Mouse (Mus musculus) hindbrain, embryonic 11.5 days (tissue): ENCODE results near the gene Hlf. TPM values are rescaled to one million over a fixed set of nuclear protein-coding genes. Genes with fewer than 3 reads are reported as not detected.

Experiments used
- ATAC-seq: fragments of 200-750 bp; cut with Nextera tagmentation; 2 replicates; pipeline ENCODE4 v1.8.0; 2017; ENCODE audit warnings: mild to moderate bottlenecking, moderate TSS enrichment, moderate library complexity; ENCODE audit not compliant: low FRiP score
- DNase-seq: peaks from one replicate; pipeline ENCODE4 v3.0.0-alpha.2; 2015; ENCODE audit warnings: low spot score
- H3K27ac ChIP-seq: fragments of 300-500 bp; sonication (generic); 2 replicates; pipeline ENCODE4 v1.5.1; 2014; ENCODE audit warnings: mild to moderate bottlenecking, low read depth, low read length
- H3K27me3 ChIP-seq: fragments of 300-500 bp; sonication (generic); 2 replicates; pipeline ENCODE4 v1.6.1; 2014; ENCODE audit warnings: mild to moderate bottlenecking, low read length, moderate library complexity, mixed read lengths; ENCODE audit not compliant: control insufficient read depth, insufficient read depth
- H3K36me3 ChIP-seq: fragments of 300-500 bp; sonication (generic); 2 replicates; pipeline ENCODE4 v1.6.1; 2014; ENCODE audit warnings: mild to moderate bottlenecking, low read length, moderate library complexity, mixed read lengths; ENCODE audit not compliant: control insufficient read depth, insufficient read depth
- H3K4me1 ChIP-seq: fragments of 300-500 bp; sonication (generic); replicated peaks from 2 replicates; pipeline ENCODE4 v1.6.1; 2014; ENCODE audit warnings: low read length, mixed read lengths; ENCODE audit not compliant: control insufficient read depth, insufficient read depth
- H3K4me2 ChIP-seq: fragments of 300-500 bp; sonication (generic); replicated peaks from 2 replicates; pipeline ENCODE4 v1.6.1; 2014; ENCODE audit warnings: mild to moderate bottlenecking, low read depth, low read length
- H3K4me3 ChIP-seq: fragments of 300-500 bp; sonication (generic); 2 replicates; pipeline ENCODE4 v1.5.1; 2014; ENCODE audit warnings: low read depth, low read length
- H3K9ac ChIP-seq: fragments of 300-500 bp; sonication (generic); 2 replicates; pipeline ENCODE4 v1.6.1; 2014; ENCODE audit warnings: low read depth, low read length
- H3K9me3 ChIP-seq: fragments of 300-500 bp; sonication (generic); 2 replicates; pipeline ENCODE4 v1.6.1; 2016; ENCODE audit warnings: low read length; ENCODE audit not compliant: control insufficient read depth
- WGBS: fragments of 180-500 bp; shearing (Covaris S2); extraction: QIAGEN DNeasy Blood & Tissue Kit; methylation state at CpG from one replicate; pipeline ENCODE4 v1.1.7; 2014; 5-methylcytosine and 5-hydroxymethylcytosine counted together
- polyA plus RNA-seq: library from polyadenylated mRNA; unstranded; fragments of >200 nt; fragmentation: Nextera tagmentation; extraction: Ambion mirVana; gene quantifications from 2 replicates; pipeline ENCODE4 v1.2.1, GENCODE M21; 2014

Gene Hlf
- polyA plus RNA-seq, 1 experiment from 2014 or later = 1.4 TPM

DNA sequence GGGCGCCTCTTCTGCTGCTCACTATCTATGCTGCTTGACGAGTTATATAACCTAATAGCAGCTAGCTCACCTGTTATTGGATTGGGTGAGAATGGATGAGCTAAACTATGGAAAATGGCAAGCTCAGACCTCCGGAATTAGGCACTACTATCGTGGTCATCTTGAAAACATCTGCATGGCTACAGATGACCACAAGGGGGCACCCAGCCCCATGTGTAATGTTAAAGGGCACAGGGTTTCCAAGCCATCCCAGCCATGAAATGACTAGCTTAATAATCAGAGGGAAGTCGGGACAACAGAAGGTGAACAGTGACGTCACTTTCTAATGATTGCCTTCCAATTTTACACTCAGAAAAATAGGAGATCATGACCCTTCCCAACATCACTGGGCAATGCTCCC, 83.7 kb downstream of the Hlf start:
- Histone ChIP-seq H3K36me3 (no peaks in the 10 kb centered on the region), H3K9me3 (no peaks in the 10 kb centered on the region), H3K4me3 (no peak overlapping the region), H3K9ac (no peak overlapping the region), H3K27ac (no peak overlapping the region), H3K4me2 (no peak overlapping the region), H3K4me1 (no peaks in the 10 kb centered on the region), H3K27me3 (no peaks in the 10 kb centered on the region)
- 58% methylated on average over 6 of the region's 6 CpGs for WGBS
- peak; percentile 77 for DNase-seq
- ATAC-seq = no peak

GRCm38 (mm10) chr11:90306067-90306466, 84.6 kb downstream of the Hlf start:
- no peaks in the 10 kb centered on the region for H3K36me3 ChIP-seq
- no peak overlapping the region for H3K4me2 ChIP-seq
- no peaks in the 10 kb centered on the region for H3K4me1 ChIP-seq
- no peaks in the 10 kb centered on the region for H3K27me3 ChIP-seq
- H3K4me3 ChIP-seq = no peak overlapping the region
- 91% methylated on average over 5 of the region's 5 CpGs for WGBS
- no peak for DNase-seq
- no peak for ATAC-seq
- no peak overlapping the region for H3K9ac ChIP-seq
- no peaks in the 10 kb centered on the region for H3K9me3 ChIP-seq
- no peak overlapping the region for H3K27ac ChIP-seq

- Histone ChIP-seq H3K4me1 (no peaks in the 10 kb centered on the region), H3K4me2 (no peak overlapping the region), H3K36me3 (no peaks in the 10 kb centered on the region), H3K9ac (no peak overlapping the region), H3K4me3 (no peak overlapping the region), H3K27me3 (no peaks in the 10 kb centered on the region), H3K27ac (no peak overlapping the region), H3K9me3 (no peaks in the 10 kb centered on the region)
- DNase-seq (no peak), ATAC-seq (no peak)
- WGBS = 92% methylated on average over 2 of the region's 2 CpGs
Observed at GRCm38 (mm10) chr11:90294622-90295021, 96.1 kb downstream of the Hlf start.

DNA sequence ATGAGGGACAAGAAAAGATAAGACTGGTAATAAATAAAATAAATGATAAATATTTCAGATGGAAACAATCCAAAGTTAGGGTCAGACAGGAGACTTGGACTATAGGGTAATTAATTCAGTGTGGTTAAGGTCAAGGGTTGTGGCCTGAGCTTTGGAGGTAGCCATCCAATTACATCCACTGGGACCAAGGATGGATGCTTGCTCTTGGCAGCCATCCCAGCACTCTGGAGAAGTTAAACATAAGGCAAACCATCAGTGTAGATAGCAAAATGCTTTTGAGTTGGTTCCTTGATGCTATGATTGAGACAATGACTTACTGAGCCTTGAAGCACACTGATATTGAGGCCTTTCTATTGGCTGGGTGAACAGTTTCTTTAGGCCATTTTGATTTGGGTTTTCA, 97.9 kb downstream of the Hlf start:
- no peak overlapping the region for H3K4me2 ChIP-seq
- ATAC-seq (no peak), DNase-seq (no peak)
- no peak overlapping the region for H3K27ac ChIP-seq
- H3K27me3 ChIP-seq = no peaks in the 10 kb centered on the region
- no peak overlapping the region for H3K9ac ChIP-seq
- H3K9me3 ChIP-seq = no peaks in the 10 kb centered on the region
- H3K36me3 ChIP-seq = no peaks in the 10 kb centered on the region
- H3K4me3 ChIP-seq = no peak overlapping the region
- no peaks in the 10 kb centered on the region for H3K4me1 ChIP-seq

GRCm38 (mm10) chr11:90291156-90291555, 99.5 kb downstream of the Hlf start:
- DNase-seq = no peak
- no peak overlapping the region for H3K27ac ChIP-seq
- 84% methylated on average over 4 of the region's 4 CpGs for WGBS
- H3K9ac ChIP-seq = no peak overlapping the region
- no peaks in the 10 kb centered on the region for H3K9me3 ChIP-seq
- no peak overlapping the region for H3K4me3 ChIP-seq
- H3K27me3 ChIP-seq = no peaks in the 10 kb centered on the region
- H3K36me3 ChIP-seq = no peaks in the 10 kb centered on the region
- ATAC-seq = no peak
- no peak overlapping the region for H3K4me2 ChIP-seq
- no peaks in the 10 kb centered on the region for H3K4me1 ChIP-seq

DNA sequence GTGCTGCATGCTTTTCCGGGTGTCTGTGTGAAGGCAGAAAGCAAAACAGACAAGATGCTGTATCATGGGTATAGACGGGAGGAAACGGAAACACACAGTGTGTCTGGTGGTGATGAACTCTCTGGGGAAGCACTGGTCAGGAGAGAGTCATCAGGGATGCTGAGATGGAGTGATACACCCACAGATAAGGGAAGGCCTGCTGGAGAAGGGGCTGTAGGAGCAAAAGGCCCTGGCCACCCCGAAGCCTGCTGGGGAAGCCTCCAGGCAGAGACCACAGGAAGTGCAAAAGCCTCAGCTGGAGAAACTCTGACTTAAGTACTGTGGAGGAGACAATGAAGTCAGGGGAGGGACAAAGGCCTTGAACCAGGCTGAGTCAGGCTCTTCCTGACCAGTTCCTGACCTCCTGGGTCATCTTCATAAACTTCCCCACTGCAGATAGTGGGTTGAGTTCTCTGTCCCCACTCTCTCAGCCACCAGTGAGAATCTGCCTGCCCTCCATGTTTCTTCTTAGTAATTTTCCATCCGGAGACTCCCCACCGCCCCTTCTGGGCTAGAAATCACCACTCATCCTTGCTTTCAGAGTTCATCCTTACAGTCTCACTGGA, 104.0 kb downstream of the Hlf start:
- no peaks in the 10 kb centered on the region for H3K4me1 ChIP-seq
- no peaks in the 10 kb centered on the region for H3K27me3 ChIP-seq
- no peak overlapping the region for H3K4me3 ChIP-seq
- 85% methylated on average over 6 of the region's 6 CpGs for WGBS
- DNase-seq (no peak), ATAC-seq (no peak)
- H3K36me3 ChIP-seq = no peaks in the 10 kb centered on the region
- no peaks in the 10 kb centered on the region for H3K9me3 ChIP-seq
- H3K4me2 ChIP-seq = no peak overlapping the region
- H3K27ac ChIP-seq = no peak overlapping the region
- H3K9ac ChIP-seq = no peak overlapping the region

Other genes with a start within 250 kb of the Hlf start
- 17.8 and 20.3 TPM in 2 replicates for gene Gm45716, start 203.2 kb downstream of the Hlf start, polyA plus RNA-seq
- gene Mmd, start 141.4 kb downstream of the Hlf start, polyA plus RNA-seq = 47.7 and 57.6 TPM in 2 replicates
- 38.1 and 43.5 TPM in 2 replicates for gene Stxbp4, start 247.2 kb upstream of the Hlf start, polyA plus RNA-seq
- gene Cox11, start 247.3 kb upstream of the Hlf start, polyA plus RNA-seq = 26.1 and 26.7 TPM in 2 replicates